Mouse (Mus musculus) olfactory bulb, adult 2 months (tissue): ENCODE results near the gene Il10rb.

ENCODE experiments used
- CTCF ChIP-seq: fragments of 200-500 bp; IDR thresholded peaks from 2 replicates; pipeline ENCODE4 v1.5.1; 2012; ENCODE audit warnings: low read depth, mild to moderate bottlenecking, low read length, moderate library complexity; ENCODE audit not compliant: insufficient read depth
- POLR2A ChIP-seq: fragments of 200-500 bp; IDR thresholded peaks from 2 replicates; pipeline ENCODE4 v1.6.1; 2012; ENCODE audit warnings: mild to moderate bottlenecking, low read depth, low read length, moderate library complexity; ENCODE audit not compliant: insufficient read depth

DNA sequence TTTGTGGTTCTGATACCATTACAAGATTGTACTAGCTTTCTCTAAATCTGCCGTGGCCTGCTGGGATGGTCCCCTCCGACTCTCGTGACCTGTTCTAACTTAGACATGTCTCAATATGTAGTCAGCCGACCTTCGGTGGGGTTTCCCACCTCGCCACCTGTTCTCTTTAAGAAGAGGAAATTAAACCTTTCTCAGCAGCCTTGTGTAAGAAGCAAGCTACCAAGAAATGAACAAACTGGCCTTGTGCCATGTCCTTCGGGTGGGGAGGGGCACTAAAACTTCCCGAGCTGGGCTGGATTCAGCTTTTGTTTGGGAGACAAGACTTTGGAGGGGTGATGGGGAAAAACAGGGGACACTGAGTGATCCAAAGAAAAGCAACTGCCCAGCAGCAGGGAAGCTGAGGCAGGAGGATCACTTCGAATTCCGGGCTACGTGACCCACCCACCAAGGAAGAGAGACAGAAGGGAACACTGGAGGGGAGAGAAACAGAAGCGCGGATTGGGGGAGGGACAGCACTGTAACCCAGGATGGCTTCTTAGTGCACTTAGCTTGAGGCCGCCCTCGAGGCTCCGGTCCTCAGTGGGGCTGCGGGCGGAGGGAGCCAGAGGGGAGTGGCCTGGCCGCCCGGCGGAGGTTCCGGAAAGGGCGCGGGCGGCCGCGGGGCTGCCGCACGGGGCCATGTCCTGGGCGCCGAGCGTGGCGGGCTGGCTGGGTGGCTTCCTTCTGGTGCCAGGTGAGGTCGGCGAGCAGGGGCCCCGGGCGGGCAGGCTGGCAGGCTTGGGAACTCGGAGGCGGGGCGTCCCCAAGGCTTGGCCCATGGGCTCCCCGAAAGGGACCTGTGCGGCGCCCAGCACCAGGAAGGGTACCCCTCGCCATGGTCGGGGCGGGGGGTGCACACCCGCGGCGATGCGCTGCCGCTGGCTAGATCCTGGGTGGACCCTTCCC is at the start of gene Il10rb:
- no peak for TF ChIP-seq POLR2A
- TF ChIP-seq CTCF = no peak
